Mouse (Mus musculus) CH12.LX (cell line): ENCODE measurements at regions not wholly inside any gene's neighbourhood (a gene's known extent, or its start where the extent isn't known, plus 50 kb on each side); places are given as distances from the start of the nearest gene placed in this dataset.

Experiments used
- DNase-seq: peaks from one replicate; pipeline ENCODE4 v3.0.0-alpha.2; 2013; ENCODE audit errors: extremely low read depth
- H3K27ac ChIP-seq: 2 replicates; pipeline ENCODE4 v1.5.1; 2012; ENCODE audit warnings: low read depth, mild to moderate bottlenecking, control low read depth, moderate library complexity; ENCODE audit not compliant: insufficient read depth
- H3K27me3 ChIP-seq: replicated peaks from 2 replicates; pipeline ENCODE3; 2012; ENCODE audit warnings: inconsistent platforms
- H3K36me3 ChIP-seq, 2 experiments: replicated peaks in 1 of 2; 2 replicates each; pipeline versions ENCODE3 to v1.6.1; 2012; ENCODE audit warnings: inconsistent platforms in 1 of 2, low read length in 1 of 2, mild to moderate bottlenecking in 1 of 2, mixed read lengths in 1 of 2, moderate library complexity in 1 of 2; ENCODE audit not compliant: control insufficient read depth in 1 of 2, insufficient read depth in 1 of 2
- H3K4me1 ChIP-seq, 2 experiments: 2 replicates each; pipeline ENCODE4 v1.6.1; 2012; ENCODE audit warnings: inconsistent platforms in 1 of 2, moderate library complexity in 1 of 2; ENCODE audit not compliant: insufficient read depth in 2 of 2, control insufficient read depth in 1 of 2
- H3K4me2 ChIP-seq: 2 replicates; pipeline ENCODE4 v1.6.1; 2012; ENCODE audit warnings: low read depth, mild to moderate bottlenecking, control low read depth; ENCODE audit not compliant: poor library complexity, insufficient read depth, severe bottlenecking
- H3K4me3 ChIP-seq, 3 experiments: fragments of 150-350 bp in 1 of 3; sonication (generic) in 1 of 3; replicated peaks in 1 of 3; 2 replicates each; pipeline versions ENCODE3 to v1.5.1; 2011 to 2012; ENCODE audit warnings: low read depth in 2 of 3, low read length in 2 of 3, mild to moderate bottlenecking in 2 of 3, moderate library complexity in 2 of 3, control low read depth in 1 of 3, improper control_type of control experiment in 1 of 3, inconsistent platforms in 1 of 3, mixed read lengths in 1 of 3; ENCODE audit not compliant: poor library complexity in 1 of 3
- H3K79me2 ChIP-seq: replicated peaks from 2 replicates; pipeline ENCODE4 v1.6.1; 2012; ENCODE audit warnings: mild to moderate bottlenecking, moderate library complexity; ENCODE audit not compliant: control insufficient read depth, poor library complexity, insufficient read depth, severe bottlenecking; ENCODE audit errors: extremely low read depth
- H3K9ac ChIP-seq: 2 replicates; pipeline ENCODE4 v1.6.1; 2012; ENCODE audit warnings: low read depth, mild to moderate bottlenecking, control low read depth, moderate library complexity; ENCODE audit not compliant: insufficient read depth
- H3K9me3 ChIP-seq: replicated peaks from 2 replicates; pipeline ENCODE3; 2012; ENCODE audit warnings: low read length, inconsistent platforms, mixed read lengths
- BHLHE40 ChIP-seq: IDR thresholded peaks from 2 replicates; pipeline ENCODE4 v1.6.1; 2011; ENCODE audit warnings: mild to moderate bottlenecking, low read depth, low read length, improper control_type of control experiment
- CTCF ChIP-seq, 2 experiments: IDR thresholded peaks in 1 of 2; conservative IDR thresholded peaks in 1 of 2; 2 replicates each; pipeline ENCODE4 v1.5.1; 2011 to 2012; ENCODE audit warnings: low read depth in 2 of 2, low read length in 2 of 2, improper control_type of control experiment in 1 of 2, inconsistent platforms in 1 of 2, mild to moderate bottlenecking in 1 of 2, moderate library complexity in 1 of 2
- E2F4 ChIP-seq: IDR thresholded peaks from 2 replicates; pipeline ENCODE4 v1.6.1; 2011; ENCODE audit warnings: low read depth, low read length, improper control_type of control experiment; ENCODE audit not compliant: insufficient replicate concordance
- ELF1 ChIP-seq: IDR thresholded peaks from 2 replicates; pipeline ENCODE4 v1.6.1; 2014; ENCODE audit warnings: low read depth, mild to moderate bottlenecking, inconsistent platforms, low read length, improper control_type of control experiment
- EP300 ChIP-seq: IDR thresholded peaks from 2 replicates; pipeline ENCODE4 v1.6.1; 2011; ENCODE audit warnings: low read length, improper control_type of control experiment
- ETS1 ChIP-seq: conservative IDR thresholded peaks from 2 replicates; pipeline ENCODE4 v1.6.1; 2012; ENCODE audit warnings: low read depth, mild to moderate bottlenecking, inconsistent platforms, low read length, improper control_type of control experiment, moderate library complexity
- GABPA ChIP-seq: IDR thresholded peaks from 2 replicates; pipeline ENCODE4 v1.6.1; 2012; ENCODE audit warnings: low read depth, low read length, improper control_type of control experiment, inconsistent platforms; ENCODE audit not compliant: insufficient replicate concordance
- IRF4 ChIP-seq: IDR thresholded peaks from 2 replicates; pipeline ENCODE4 v1.6.1; 2014; ENCODE audit warnings: low read depth, mild to moderate bottlenecking, inconsistent platforms, low read length, improper control_type of control experiment
- JUND ChIP-seq: conservative IDR thresholded peaks from 2 replicates; pipeline ENCODE4 v1.6.1; 2011; ENCODE audit warnings: low read depth, low read length, improper control_type of control experiment
- KAT2A ChIP-seq: IDR thresholded peaks from 2 replicates; pipeline ENCODE4 v1.6.1; 2012; ENCODE audit warnings: low read length, improper control_type of control experiment, inconsistent platforms; ENCODE audit not compliant: insufficient replicate concordance
- MAFK ChIP-seq: IDR thresholded peaks from 2 replicates; pipeline ENCODE4 v1.6.1; 2011; ENCODE audit warnings: low read length, improper control_type of control experiment; ENCODE audit not compliant: insufficient replicate concordance
- MAZ ChIP-seq: IDR thresholded peaks from 2 replicates; pipeline ENCODE4 v1.6.1; 2012; ENCODE audit warnings: low read depth, mild to moderate bottlenecking, inconsistent platforms, low read length, improper control_type of control experiment, moderate library complexity
- MEF2A ChIP-seq: IDR thresholded peaks from 2 replicates; pipeline ENCODE4 v1.6.1; 2014; ENCODE audit warnings: low read depth, mild to moderate bottlenecking, inconsistent platforms, low read length, improper control_type of control experiment, borderline replicate concordance
- NELFE ChIP-seq: IDR thresholded peaks from 2 replicates; pipeline ENCODE4 v1.6.1; 2011; ENCODE audit warnings: low read depth, low read length, improper control_type of control experiment
- ZC3H11A ChIP-seq: IDR thresholded peaks from 2 replicates; pipeline ENCODE4 v1.6.1; 2012; ENCODE audit warnings: low read depth, mild to moderate bottlenecking, inconsistent platforms, low read length, improper control_type of control experiment
- ZNF384 ChIP-seq: IDR thresholded peaks from 2 replicates; pipeline ENCODE4 v1.6.1; 2012; ENCODE audit warnings: low read depth, low read length, improper control_type of control experiment, inconsistent platforms
- dilution Hi-C: fragments of 300-500 bp; cut with MboI; formaldehyde crosslinking; loops from 2 replicates; pipeline ENCODE4 v1.14.3; 2020; ENCODE audit warnings: low sequenced_read_pairs; ENCODE audit not compliant: extremely low pct_unique_long_range_greater_than_20kb, extremely low pct_ligation_motif_present
- in situ Hi-C: fragments of 300-500 bp; cut with MboI; formaldehyde crosslinking; loops from 3 replicates; pipeline ENCODE4 v1.14.3; 2019; ENCODE audit warnings: low sequenced_read_pairs, low pct_ligation_motif_present, low pct_unique_long_range_greater_than_20kb, mixed read lengths

DNA sequence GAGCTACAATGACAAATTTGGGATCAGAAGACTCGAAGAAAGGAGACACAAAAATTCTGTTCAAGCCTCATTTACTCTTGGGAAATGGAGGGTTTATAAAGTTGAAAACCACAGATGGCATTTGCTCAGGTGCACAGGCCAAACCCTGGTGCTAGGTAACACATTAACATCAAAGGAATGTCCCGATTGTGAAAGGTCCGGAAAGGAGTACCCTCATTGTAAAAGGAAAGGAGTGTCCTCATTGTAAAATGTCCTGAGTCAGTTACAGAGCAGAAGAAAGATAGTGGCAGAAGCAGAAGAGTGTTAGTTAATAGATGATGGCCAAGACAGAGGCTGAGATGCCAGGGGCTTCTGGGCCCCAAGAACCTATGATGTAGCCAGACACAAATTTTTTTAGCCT is 252.8 kb upstream of the Gm21798 start:
- no peak for TF ChIP-seq MAFK
- no peak for TF ChIP-seq IRF4
- TF ChIP-seq NELFE = no peak
- no peak for TF ChIP-seq EP300
- no peak for TF ChIP-seq MEF2A
- TF ChIP-seq ZC3H11A = no peak
- no peak for TF ChIP-seq JUND
- TF ChIP-seq E2F4 = no peak
- TF ChIP-seq ETS1 = no peak
- TF ChIP-seq ELF1 = no peak
- no peak for TF ChIP-seq CTCF (conservative IDR thresholded peaks at IDR 0.05 in 1 of 2, IDR thresholded peaks at IDR 0.05 in 1 of 2; ENCODE audit: low read depth in 2 of 2, low read length in 2 of 2)
- TF ChIP-seq GABPA = no peak
- in situ Hi-C loops = no loop called here

DNA sequence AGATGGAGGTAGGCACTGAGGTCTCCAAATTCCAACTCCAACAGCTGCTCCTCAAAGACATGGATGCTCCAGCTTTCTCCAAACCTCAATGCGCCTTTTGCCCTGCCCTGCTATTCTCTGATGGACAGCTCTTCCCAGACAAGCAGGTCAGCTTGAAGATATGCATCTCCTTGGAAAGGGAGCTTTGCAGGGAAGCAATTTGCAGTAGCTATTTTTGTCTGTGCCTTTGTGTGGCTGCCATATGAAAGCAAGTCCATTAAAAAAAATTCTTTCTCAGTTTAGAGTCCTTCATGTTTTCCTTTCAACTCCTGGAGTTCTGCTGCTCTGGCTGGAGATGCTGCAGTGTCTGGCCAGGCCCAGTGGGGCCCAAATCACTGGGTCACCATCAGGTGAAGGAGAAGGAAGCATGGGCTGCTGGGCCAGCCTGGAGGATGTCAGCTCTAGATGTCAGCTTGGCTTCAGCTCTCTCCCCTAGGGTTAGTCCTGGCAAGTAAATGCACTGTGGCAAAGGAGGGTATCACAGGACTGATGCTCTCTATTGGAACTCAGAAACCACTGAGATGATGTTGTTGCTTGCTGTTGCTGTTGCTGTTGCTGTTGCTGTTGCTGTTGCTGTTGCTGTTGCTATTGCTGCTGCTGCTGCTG is 240.5 kb upstream of the Gm21798 start:
- Histone ChIP-seq H3K4me1 (no peaks in the 10 kb centered on the region), H3K4me2 (no peak overlapping the region), H3K9me3 (no peaks in the 10 kb centered on the region), H3K27ac (no peak overlapping the region), H3K9ac (no peak overlapping the region), H3K36me3 (no peaks in the 10 kb centered on the region), H3K4me3 (no peak overlapping the region)
- dilution Hi-C loops = no loop called here
- TF ChIP-seq KAT2A = no peak
- no peak for TF ChIP-seq MAZ
- TF ChIP-seq NELFE = no peak
- no peak for TF ChIP-seq ZNF384
- no peak for TF ChIP-seq BHLHE40
- TF ChIP-seq MEF2A = no peak
- TF ChIP-seq, all 38 proteins: peak for 0
- DNase-seq = no peak
- H3K79me2 ChIP-seq = no peaks in the 10 kb centered on the region
- in situ Hi-C loops = no loop called here
- no peaks in the 10 kb centered on the region for H3K27me3 ChIP-seq

More for the DNA sequence above, 252.8 kb upstream of the Gm21798 start:
- Histone ChIP-seq H3K9ac (no peak overlapping the region), H3K79me2 (no peaks in the 10 kb centered on the region), H3K36me3 (no peaks in the 10 kb centered on the region), H3K4me2 (no peak overlapping the region), H3K27me3 (no peaks in the 10 kb centered on the region), H3K4me1 (no peaks in the 10 kb centered on the region), H3K4me3 (no peak overlapping the region), H3K27ac (no peak overlapping the region), H3K9me3 (no peaks in the 10 kb centered on the region)
- DNase-seq = no peak
- dilution Hi-C loops = no loop called here
